Mouse (Mus musculus) large intestine, adult 2 months (tissue): Measurements from ENCODE around the gene Tnni3k. TPM values are rescaled to one million over a fixed set of nuclear protein-coding genes. Genes with fewer than 3 reads are reported as not detected.
A peak's percentile ranks its signal among the peaks of the same experiment; 100 is the strongest.

Experiments
- DNase-seq: peaks from one replicate; pipeline ENCODE4 v3.0.0-alpha.2; 2012; ENCODE audit warnings: low read depth, low spot score
- WGBS: fragments of 180-500 bp; shearing (Covaris S2); methylation state at CpG from one replicate; pipeline ENCODE4 v1.1.7; 2018; 5-methylcytosine and 5-hydroxymethylcytosine counted together
- polyA plus RNA-seq: library from polyadenylated mRNA; depleted of rRNA; stranded (reverse); fragments of >200 nt; gene quantifications from 2 replicates; pipeline ENCODE4 v1.2.3, GENCODE M21; 2012

Tnni3k gene
- polyA plus RNA-seq, 1 experiment, result 0.07 TPM

DNA sequence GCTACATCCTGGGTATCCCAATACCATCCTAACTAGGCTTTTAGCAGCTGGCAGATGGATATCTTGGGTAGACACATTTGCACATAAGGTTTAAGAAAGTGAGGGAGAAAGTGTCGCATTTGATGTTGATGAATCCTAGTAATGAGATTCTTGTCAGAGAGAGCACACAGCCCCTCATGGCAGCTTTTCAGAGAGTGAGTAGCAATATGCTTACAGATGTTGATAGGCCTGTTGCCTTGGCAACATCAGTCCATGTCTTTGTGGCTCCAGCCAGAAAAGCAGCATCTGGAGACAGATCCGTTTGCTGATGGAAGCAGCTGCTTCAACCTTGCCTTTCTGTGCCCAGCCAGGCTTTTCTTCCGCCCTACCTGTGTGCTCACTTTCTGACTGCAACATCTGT, 93.9 kb downstream of the Tnni3k start:
- DNase-seq, result no peak
- 71% methylated on average over 3 of the region's 3 CpGs for WGBS

DNA sequence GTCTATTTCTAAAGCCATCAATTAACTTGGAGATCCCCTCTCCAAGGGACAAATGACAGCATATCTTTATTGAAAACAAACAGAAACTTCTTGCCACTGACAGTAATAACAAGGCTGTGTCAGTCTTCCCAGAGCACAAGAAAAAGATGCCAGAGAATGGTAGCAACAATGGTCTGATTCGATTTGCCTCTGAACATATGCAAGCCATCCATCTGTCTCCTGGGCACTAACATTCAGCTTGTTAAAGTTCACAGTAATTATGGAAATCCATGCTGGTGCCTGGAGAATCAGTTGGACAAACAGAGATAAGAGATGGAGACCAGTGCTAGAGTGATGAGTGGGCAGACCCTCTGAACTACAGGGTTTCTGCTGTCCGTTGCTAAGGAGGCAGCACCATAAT, 102.1 kb downstream of the Tnni3k start:
- DNase-seq, result no peak
- WGBS, result 68% methylated on average over 2 of the region's 2 CpGs

DNA sequence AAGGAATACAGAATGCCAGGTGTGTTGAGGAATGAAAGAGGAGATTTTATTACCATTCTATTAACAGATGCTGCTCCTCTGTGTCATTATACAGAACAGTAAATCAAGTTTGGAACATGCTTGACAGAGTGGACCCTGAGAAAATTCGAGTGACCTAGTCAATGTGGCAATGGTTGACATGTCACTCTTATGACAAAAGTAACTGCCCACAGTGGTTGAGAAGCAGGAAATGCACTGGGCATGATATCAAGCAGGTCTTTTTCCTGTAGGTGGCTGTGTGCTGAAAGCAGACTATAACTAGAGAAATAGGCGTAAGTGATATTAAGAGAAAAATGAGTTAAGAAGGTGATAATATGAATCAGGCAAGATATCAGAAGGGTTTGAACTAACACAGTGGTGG, 105.7 kb downstream of the Tnni3k start:
- no peak for DNase-seq
- WGBS, result 62% methylated on average over 2 of the region's 2 CpGs

DNA sequence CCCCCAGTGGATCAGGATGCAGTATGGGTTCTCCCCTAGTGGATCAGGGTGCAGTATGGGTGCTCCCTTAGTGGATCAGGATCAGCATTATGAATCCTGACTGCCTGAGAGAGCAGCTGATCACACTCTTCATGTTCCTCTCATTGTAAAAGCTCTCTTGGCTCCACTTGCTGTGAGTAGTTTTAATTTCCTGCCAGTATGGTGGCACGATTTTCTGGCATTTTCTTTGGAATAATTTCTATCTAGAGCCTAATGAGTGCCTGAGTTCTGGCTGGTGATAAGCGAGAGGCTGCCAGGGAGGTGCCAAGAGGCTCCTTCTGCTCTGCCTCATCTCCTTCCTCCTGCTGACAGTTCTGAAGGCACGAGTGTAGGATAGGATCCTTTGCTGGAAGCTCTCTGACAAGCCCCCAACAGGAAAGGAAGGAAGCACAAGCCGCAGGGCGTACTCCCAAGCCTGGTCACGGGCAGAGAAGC, 109.5 kb downstream of the Tnni3k start:
- no peak for DNase-seq
- 70% methylated on average over 6 of the region's 6 CpGs for WGBS

DNA sequence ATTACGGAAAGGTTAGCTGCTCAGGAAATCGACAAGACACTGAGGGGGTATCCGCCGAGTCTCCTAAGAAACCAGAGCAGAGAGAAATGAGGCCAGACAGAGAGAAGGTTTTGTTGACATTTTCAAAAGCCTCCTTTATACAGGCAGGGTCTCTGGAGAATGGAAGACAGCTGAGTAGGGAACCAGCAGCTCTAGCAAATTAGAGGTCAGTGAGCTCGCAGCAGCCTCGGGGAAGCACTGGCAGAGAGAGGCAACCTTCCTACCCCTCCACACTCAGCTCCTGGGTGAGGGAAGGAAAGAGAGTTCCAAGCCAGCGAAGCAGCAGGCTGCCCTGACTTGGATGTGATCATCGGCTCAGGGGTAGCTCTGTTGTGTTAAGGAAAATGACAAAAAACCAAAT, 127.5 kb downstream of the Tnni3k start:
- no peak for DNase-seq
- 60% methylated on average over 8 of the region's 8 CpGs for WGBS

DNA sequence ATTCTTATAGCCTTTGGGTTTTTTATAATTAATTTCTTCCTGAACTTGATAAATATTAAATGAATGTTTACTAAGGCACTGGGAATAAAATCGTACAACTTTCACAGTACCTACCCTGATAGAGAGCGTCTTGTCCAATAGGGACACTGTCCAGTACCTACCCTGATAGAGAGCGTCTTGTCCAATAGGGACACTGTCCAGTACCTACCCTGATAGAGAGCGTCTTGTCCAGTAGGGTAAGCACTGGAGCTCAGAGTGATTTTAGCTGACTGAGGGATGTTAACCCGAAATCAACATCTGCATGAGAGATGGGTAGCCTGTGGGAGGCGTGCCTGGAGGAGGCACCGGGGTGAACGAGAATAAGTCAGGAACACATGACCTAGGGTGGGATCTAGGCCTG, 130.3 kb downstream of the Tnni3k start:
- no peak for DNase-seq
- 89% methylated on average over 8 of the region's 8 CpGs for WGBS

DNA sequence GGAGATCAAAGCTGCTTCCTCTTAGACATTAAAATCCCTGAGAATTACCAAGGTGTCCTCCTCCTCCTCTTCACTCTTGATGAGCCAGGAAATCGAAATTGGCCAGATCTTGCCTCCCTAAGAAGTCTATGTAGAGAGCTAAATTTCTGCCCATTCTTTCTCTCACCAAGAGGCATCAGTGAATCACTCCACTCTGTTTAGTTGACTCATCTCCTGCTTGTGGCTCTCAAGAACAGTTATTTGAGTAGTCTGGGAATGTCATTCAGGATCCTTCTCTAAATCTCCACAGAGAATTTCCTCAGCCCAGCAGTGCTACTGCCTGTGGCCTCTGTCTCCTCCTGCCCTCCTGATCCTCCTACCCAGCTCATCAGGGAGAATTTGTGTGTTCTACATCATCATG, 139.6 kb downstream of the Tnni3k start:
- no peak for DNase-seq
- 47% methylated on average over 1 of the region's 1 CpGs for WGBS

DNA sequence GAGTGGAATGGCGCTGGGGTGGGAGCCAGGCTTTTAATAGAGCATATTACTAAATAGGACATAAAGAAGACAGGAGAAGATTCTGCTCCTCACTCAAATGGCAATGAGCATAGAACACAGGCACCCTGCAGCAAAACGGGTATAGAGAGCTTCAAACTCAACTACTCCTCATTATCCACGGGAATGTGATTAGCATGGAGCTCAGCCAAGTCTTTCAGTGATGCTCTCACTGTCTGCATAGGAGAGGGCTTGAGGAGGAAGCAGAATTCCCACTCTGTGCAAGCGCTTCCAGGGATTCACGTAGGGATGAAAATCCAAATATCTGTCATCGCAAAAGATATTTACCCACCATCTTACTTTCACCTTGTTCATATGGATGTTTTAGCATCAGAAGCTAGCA, 141.6 kb downstream of the Tnni3k start:
- no peak for DNase-seq
- WGBS, result 67% methylated on average over 6 of the region's 6 CpGs

DNA sequence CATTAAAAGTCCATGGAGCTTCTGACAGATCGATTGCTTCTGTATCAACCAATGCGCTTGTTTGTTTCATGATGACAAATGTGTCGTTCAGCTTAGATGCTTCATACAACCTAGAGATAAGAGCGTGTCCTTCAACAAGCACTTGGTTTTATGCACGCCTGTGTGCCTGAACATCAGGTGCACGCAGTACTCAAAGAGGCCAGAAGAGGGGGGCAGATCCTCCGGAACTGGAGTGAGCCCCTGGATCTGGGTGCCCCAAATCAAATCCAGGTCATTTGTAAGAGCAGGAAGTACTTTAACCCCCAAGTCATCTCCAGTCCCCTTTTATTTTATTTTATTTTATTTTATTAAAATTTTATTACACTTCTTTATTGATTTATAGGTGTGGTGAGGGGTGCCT, 158.5 kb downstream of the Tnni3k start:
- 73% methylated on average over 7 of the region's 7 CpGs for WGBS
- DNase-seq, result no peak

DNA sequence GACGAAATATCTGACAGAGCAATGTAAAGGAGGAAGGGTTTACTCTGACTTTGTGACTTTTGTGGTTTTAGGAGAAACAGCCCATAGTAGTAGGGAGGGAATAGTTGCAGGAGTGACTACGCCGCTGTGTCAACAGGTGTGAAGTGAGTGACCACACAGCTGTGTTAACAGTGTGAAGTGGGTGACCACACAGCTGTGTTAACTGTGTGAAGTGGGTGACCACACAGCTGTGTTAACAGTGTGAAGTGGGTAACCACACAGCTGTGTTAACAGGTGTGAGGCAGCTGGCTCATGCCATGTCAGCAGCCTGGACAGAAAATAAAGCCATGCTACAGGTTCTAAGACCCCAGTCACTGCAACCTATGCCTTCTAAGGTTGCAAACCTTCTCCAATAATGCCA, 162.0 kb downstream of the Tnni3k start:
- WGBS, result 73% methylated on average over 3 of the region's 3 CpGs
- no peak for DNase-seq

DNA sequence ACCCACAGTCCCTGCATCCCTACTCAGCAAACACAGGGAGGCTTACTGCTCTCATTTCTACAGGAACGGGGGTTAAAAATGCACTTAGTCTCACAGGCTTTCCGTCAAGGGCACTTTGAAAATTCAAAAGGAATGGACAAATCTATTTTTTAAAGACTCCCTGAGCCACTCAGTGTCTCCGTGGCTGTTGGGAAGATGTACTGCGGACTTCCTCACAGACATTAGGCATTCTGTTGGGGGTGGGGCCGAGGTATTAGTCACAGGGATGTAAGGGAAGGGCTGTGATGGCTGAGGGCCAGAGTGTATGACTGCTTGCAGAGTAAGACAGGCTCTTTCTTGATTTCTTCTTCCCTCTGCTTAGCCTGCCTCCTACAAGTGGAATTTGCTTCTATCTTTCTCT, 169.8 kb downstream of the Tnni3k start:
- 20% methylated on average over 5 of the region's 5 CpGs for WGBS
- DNase-seq, result peak; percentile 51

DNA sequence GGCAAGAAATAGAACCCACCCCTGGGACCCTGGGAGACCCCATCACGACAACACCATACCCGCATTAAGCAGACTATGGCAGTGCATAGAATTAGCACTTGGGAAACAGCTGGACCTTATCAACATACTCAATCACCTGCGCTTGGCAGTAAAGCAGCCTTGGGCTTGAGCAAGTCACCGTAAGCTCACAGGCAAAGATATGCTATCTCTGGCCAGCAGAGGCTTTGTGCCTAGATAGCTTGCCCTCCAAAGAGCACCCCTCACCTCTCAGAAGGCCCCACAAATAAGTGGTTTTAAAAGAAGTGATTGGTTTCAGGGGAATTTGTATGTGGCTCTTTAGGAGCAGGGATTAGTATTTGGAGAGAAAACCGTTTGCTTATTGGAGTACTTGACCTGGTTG, 170.2 kb downstream of the Tnni3k start:
- no peak for DNase-seq
- 51% methylated on average over 5 of the region's 5 CpGs for WGBS

DNA sequence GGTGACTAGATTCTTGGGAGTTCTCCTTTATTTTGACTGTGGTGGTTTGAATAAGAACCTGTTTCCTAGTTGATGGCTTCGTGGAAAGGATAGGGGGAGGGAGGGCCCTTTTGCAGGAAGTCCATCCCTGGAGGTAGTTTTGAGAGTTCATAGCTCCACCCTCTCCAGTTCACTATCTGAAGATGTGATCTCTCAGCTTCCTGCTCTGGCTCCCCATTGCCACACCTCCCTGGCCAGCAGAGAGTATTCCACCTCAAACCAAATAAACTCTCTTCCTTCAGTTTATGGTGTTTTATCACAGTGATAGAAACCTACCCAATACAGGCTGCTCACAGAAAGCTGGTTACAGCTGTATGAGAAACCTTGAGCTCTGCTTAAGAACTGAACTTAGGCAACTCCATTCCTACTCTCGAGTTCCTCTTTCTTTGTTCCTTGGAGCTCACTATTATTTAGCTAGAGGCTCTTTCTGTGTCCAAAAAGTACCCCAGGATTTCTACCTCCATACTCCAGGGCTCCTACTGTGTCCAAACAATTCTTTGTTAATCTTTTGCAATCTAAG, 173.7 kb downstream of the Tnni3k start:
- WGBS, result 27% methylated on average over 2 of the region's 2 CpGs
- DNase-seq, result peak; percentile 39

DNA sequence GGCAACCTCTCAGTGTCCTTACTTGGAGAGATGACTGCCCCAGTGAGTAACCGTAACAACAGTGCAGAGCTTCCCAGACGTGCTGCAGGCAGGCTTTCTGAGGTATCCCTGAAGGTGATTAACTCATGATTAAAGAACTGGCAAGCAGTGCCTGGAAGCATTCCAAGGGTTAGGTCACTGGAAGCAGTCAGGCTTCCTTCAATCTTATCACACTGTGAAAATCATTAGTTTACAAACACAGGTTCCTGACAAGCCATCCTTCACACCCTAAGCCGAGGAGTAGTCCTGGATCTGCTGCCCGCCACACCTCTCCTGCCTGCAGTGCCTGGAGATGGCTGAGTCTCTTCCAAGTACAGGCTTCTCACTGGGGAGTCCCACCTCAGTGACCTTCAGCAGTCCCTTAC, 174.7 kb downstream of the Tnni3k start:
- 11% methylated on average over 4 of the region's 4 CpGs for WGBS
- DNase-seq, result peak; percentile 68

DNA sequence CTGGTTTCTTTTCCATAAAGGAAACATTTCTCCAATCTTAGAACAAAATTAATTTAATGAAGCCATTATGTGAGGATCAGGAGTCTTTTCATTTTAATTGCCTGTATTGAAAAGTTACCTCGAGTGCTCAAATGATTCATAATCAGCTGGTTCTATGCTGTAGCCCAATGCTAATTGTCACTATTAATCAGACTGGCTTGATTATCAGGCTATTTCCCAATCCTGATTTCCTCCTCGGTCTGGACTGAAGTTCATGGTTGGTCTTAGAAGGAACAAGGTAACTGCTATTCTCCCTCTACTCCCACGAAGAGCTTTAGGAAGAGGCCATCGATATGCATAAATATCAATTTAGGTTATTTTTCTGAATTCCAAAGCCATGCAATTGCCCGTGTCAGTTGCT, 175.1 kb downstream of the Tnni3k start:
- no peak for DNase-seq
- WGBS, result 36% methylated on average over 5 of the region's 5 CpGs

DNA sequence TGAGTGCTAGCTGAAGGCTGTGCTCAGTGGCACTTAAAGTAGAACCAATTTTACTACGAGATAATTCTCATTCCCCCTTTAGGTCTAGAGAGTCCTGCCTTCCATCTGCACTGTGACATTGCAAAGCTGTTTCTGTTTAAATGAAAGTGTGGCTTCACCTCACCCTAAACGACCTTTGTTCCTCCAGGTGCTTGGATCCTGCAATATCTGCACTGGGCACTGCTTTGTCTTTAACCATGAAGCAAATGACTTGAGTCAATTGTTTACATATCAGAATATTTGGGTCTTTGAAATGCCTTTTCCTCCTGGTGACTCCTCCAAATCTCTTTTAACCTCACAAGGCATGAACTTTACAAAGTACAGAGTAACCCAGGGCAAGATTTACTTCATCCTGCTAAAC, 175.7 kb downstream of the Tnni3k start:
- peak; percentile 52 for DNase-seq
- WGBS, result 17% methylated on average over 2 of the region's 2 CpGs

DNA sequence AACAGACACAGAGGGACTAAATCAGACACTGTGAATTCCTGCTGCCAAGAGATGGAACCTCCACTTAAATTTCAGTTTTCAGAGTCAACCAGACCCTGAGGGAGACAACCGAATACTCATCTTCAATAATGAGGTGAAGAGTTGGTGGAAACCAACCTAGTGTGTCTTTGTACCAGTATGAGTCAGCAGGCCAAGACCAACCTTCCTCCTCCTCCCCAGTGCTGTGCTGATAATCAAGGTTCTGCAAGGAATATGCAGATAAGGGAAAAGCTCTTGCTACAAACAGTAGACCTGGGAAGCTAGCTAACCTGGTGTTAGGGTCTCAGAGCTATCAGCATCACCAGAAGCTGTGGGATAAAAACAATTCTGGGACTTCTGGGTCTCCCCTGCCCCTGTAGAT, 176.1 kb downstream of the Tnni3k start:
- no peak for DNase-seq
- WGBS, result 68% methylated on average over 1 of the region's 1 CpGs

DNA sequence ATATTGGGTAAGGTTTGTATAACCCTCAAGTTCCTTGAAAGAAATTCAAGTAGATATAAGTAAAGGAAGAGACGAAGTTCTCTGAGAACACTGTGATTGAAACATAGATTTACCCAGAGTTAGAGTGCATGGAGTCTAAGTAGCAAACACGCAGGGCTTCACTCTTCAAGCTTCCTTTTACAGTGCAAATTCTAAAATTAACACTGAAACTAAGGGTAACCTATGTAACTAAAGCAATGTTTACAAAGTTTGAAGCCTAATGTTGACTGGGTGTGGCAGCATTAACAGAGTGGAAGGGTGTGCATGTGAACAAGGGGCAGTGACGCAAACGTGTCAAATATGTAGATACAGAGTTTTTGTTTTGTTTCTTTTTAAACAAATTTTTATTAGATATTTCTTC, 186.4 kb downstream of the Tnni3k start:
- WGBS, result 55% methylated on average over 4 of the region's 4 CpGs
- no peak for DNase-seq

DNA sequence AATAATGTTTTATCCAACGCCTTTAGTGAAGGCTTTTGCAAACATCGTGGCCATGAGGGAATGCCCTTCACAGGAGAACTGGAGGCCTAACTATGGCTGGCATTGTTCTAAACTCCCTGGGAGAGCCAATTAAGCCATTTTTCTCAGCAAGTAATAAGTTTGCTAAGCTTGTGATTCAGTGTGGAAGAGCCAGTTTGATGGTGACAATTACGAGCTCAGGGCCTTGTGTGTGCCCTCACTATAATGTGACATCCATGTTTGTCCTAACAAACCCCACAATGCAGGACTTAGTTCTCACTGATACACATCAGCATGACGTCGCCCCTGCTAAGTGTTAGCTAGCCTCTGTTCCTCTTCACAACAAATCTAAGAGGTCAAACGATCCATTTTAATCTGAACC, 193.3 kb downstream of the Tnni3k start:
- WGBS, result 64% methylated on average over 6 of the region's 6 CpGs
- DNase-seq, result no peak

DNA sequence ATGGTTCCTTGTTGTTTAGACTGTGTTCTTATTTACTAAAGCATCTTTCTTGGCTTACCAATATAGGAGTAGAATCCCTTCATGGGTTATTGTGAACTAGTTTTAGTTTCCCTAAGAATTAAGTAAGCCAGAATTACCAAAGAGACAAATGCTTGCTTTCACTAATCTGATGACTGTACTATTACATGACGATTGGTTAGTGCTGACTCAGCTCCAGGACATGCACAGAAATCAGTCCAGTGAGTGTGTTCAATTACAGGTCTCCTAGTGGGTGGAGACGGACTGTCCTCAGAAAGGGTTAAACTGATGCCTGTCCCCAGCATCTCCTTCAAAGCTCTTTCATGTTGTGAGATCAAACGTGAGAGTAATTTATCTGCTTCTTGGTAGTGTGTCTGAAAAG, 195.5 kb downstream of the Tnni3k start:
- 51% methylated on average over 3 of the region's 3 CpGs for WGBS
- no peak for DNase-seq

DNA sequence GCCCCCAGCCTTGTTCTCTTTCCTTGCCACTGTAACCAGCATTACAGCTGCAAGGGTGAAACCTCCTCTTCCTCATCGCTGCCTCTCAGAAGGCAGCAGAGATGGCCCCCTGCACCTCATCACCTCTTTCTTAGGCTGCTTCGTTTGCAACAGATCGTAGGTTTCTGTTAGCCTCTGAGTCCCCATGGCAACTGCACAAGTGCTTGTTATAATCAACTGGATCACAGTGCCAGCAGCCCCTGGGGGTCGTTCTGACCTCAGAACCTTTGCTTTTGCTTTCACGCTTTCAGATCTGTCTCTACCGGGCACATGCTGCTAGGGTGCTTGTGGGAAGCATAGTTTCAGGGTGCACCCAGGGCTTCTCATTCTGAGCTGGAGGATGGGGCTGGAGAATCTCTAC, 201.9 kb downstream of the Tnni3k start:
- DNase-seq, result no peak
- 43% methylated on average over 6 of the region's 6 CpGs for WGBS

DNA sequence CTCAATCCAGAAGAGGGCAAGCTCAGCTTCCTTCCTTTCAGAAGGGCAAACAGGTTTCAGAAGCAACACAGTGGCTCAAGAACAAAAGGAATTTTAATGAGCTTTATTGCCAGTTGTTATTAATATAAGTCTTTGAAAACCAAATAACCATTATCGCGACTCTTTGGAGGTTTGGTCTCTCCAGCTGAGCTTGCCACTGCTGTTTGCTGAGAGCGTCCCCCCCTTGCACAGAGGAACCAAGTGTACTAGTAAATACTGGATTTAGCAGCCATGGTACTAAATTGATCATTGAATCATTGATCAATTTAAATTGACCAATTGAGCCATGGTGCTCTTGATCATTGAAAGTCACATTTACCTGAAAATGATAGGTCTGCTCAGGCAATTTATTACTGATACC, 202.9 kb downstream of the Tnni3k start:
- 65% methylated on average over 3 of the region's 3 CpGs for WGBS
- DNase-seq, result no peak
